Mouse (Mus musculus): Measurements from ENCODE around the gene Prox1. TPM values are rescaled to one million over a fixed set of nuclear protein-coding genes. Genes with fewer than 3 reads are reported as not detected.

The Prox1 gene
- 10.1 and 13.1 TPM in 2 replicates for polyA plus RNA-seq (2015; fragmentation: Nextera tagmentation; extraction: Ambion mirVana)

DNA sequence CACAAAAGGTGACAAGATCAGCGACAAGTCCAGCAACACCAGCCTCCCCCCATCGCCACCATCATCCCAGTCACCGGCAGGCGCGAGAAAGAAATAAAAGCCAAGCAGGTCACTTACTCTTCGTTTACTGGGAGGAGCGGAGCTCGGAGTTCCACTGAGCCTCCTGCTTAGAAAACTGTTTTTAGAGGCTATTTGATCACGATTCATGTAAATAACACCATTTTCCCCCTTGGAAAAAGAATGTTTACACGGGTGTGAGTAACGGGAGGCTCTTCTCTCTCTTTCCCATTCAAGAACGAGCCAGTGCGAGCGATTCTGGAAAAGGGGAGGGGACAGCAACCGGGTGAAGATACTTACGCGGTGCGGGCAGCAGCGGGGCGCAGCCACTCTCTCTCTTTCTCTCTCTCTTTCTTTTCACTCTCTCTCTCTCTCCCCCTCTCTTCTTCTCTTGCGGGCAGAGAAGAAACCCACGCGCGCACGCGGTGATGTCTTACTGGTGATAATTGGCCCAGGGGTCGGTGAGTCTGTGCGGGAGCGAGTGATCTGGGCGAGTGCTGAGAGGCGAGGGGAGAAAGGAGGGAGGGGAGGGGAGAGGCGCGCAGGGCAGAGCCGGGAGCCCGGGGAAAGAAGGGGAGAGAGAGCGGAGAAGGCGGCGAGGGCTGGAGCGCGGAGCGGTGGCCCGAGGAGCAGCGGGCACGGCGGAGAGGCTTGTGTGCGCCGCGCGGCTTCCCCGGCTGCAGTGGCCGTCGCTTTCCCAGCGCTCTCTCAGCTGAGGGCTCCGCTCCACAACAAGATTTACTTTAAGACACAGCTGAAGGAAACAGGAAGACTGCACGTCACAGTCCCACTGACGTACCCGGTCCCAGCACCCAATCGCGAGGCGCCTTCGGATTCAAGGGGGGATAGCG lies at the start of gene Prox1:
Prox1 (minus strand) TSS at position 804 of the 908 bp plus-strand sequence.
- H3K4me3 ChIP-seq = peak within 1 kb of the TSS; percentile 72
- peaks cover 52% of the 10 kb centered on the region for H3K4me1 ChIP-seq
- H3K4me2 ChIP-seq (replicated peaks) = peak within 1 kb of the TSS; percentile 85
- no peaks in the 10 kb centered on the region for H3K9me3 ChIP-seq
- peak; percentile 93 for ATAC-seq (replicated peaks)
- WGBS = under 1% methylated on average over 62 of the region's 62 CpGs
- no peaks in the 10 kb centered on the region for H3K36me3 ChIP-seq
- H3K27me3 ChIP-seq = peaks cover 15% of the 10 kb centered on the region
- peak within 1 kb of the TSS; percentile 47 for H3K9ac ChIP-seq (replicated peaks)
- H3K27ac ChIP-seq (replicated peaks) = peak within 1 kb of the TSS; percentile 89

- H3K4me3 ChIP-seq = no peak overlapping the region
- WGBS = 85% methylated on average over 15 of the region's 15 CpGs
- no peaks in the 10 kb centered on the region for H3K9me3 ChIP-seq
- ATAC-seq (replicated peaks) = no peak
- no peak overlapping the region for H3K27ac ChIP-seq (replicated peaks)
- peaks cover 8% of the 10 kb centered on the region for H3K27me3 ChIP-seq
- H3K4me2 ChIP-seq (replicated peaks) = no peak overlapping the region
- H3K4me1 ChIP-seq = no peaks in the 10 kb centered on the region
- H3K36me3 ChIP-seq = no peaks in the 10 kb centered on the region
- no peak overlapping the region for H3K9ac ChIP-seq (replicated peaks)
Measured at GRCm38 (mm10) chr1:190216621-190217020, 46.1 kb upstream of the Prox1 start.

GRCm38 (mm10) chr1:190214626-190215025 lies 44.1 kb upstream of the Prox1 start:
- Histone ChIP-seq H3K9me3 (no peaks in the 10 kb centered on the region), H3K27me3 (peaks cover 3% of the 10 kb centered on the region; the same call in 1 of the 2 replicates), H3K27ac (replicated peaks) (no peak overlapping the region), H3K9ac (replicated peaks) (no peak overlapping the region), H3K36me3 (no peaks in the 10 kb centered on the region), H3K4me2 (replicated peaks) (no peak overlapping the region), H3K4me1 (no peaks in the 10 kb centered on the region), H3K4me3 (no peak overlapping the region)
- ATAC-seq (replicated peaks) = no peak
- 65% methylated on average over 7 of the region's 7 CpGs for WGBS

- Histone ChIP-seq H3K4me1 (no peaks in the 10 kb centered on the region), H3K9me3 (no peaks in the 10 kb centered on the region), H3K36me3 (no peaks in the 10 kb centered on the region), H3K4me2 (replicated peaks) (no peak overlapping the region), H3K27me3 (peaks cover 6% of the 10 kb centered on the region; the same call in 1 of the 2 replicates), H3K27ac (replicated peaks) (no peak overlapping the region), H3K9ac (replicated peaks) (no peak overlapping the region), H3K4me3 (no peak overlapping the region)
- ATAC-seq (replicated peaks) = no peak
- WGBS = 76% methylated on average over 6 of the region's 6 CpGs
Measured at GRCm38 (mm10) chr1:190213175-190213574, 42.7 kb upstream of the Prox1 start.

DNA sequence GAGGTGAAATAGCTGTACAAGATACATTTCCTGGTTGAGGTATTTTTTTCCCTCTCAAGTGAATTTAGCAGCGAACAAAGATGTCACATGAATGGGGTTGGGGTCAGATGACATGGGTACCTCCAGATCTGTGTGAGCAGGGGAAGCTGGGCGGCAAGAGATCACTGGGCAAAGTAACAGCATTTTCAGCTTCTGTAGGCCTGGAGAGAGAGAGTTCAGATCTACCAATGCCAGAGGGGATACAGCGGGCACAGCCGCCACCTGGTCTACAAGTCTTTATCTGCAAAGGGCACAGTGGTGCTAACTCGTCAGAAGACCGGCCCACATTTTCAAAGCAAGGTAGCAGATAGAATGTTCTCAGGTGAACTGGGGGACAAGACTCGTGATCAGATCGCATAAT lies 36.7 kb upstream of the Prox1 start:
- Histone ChIP-seq H3K27me3 (peaks cover 11% of the 10 kb centered on the region; the same call in 1 of the 2 replicates), H3K4me2 (replicated peaks) (no peak overlapping the region), H3K4me3 (no peak overlapping the region), H3K4me1 (no peaks in the 10 kb centered on the region), H3K9ac (replicated peaks) (no peak overlapping the region), H3K27ac (replicated peaks) (no peak overlapping the region), H3K9me3 (no peaks in the 10 kb centered on the region), H3K36me3 (no peaks in the 10 kb centered on the region)
- WGBS = 94% methylated on average over 8 of the region's 8 CpGs
- no peak for ATAC-seq (replicated peaks)

DNA sequence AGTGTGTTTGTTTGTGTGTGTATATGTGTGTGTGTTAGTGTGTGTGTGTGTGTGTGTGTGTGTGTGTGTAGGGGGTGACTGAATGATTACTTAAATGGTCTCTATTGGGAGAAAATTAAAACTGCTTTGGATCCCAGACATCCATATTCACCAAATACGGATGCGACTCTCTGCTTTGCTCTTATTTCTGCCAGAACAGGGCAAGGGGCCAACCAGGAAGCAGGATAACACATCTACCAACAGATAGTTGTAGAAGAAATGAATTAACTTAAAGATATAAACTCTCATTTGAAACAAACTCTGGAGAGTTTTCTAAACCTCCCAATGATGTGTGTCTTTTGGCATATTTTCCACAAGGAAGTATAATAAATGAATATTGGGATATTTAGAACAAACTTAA lies 35.2 kb upstream of the Prox1 start:
- Histone ChIP-seq H3K4me3 (no peak overlapping the region), H3K36me3 (no peaks in the 10 kb centered on the region), H3K27me3 (peaks cover 11% of the 10 kb centered on the region; the same call in 1 of the 2 replicates), H3K27ac (replicated peaks) (no peak overlapping the region), H3K9ac (replicated peaks) (no peak overlapping the region), H3K9me3 (no peaks in the 10 kb centered on the region), H3K4me2 (replicated peaks) (no peak overlapping the region), H3K4me1 (no peaks in the 10 kb centered on the region)
- 76% methylated on average over 2 of the region's 2 CpGs for WGBS
- ATAC-seq (replicated peaks) = no peak

GRCm38 (mm10) chr1:190204378-190205070 lies 34.0 kb upstream of the Prox1 start:
- H3K4me2 ChIP-seq (replicated peaks) = no peak overlapping the region
- H3K9ac ChIP-seq (replicated peaks) = no peak overlapping the region
- ATAC-seq (replicated peaks) = no peak
- no peaks in the 10 kb centered on the region for H3K4me1 ChIP-seq
- H3K27me3 ChIP-seq = peaks cover 11% of the 10 kb centered on the region; the same call in 1 of the 2 replicates
- no peaks in the 10 kb centered on the region for H3K36me3 ChIP-seq
- H3K9me3 ChIP-seq = no peaks in the 10 kb centered on the region
- H3K4me3 ChIP-seq = no peak overlapping the region
- 79% methylated on average over 10 of the region's 10 CpGs for WGBS
- no peak overlapping the region for H3K27ac ChIP-seq (replicated peaks)

DNA sequence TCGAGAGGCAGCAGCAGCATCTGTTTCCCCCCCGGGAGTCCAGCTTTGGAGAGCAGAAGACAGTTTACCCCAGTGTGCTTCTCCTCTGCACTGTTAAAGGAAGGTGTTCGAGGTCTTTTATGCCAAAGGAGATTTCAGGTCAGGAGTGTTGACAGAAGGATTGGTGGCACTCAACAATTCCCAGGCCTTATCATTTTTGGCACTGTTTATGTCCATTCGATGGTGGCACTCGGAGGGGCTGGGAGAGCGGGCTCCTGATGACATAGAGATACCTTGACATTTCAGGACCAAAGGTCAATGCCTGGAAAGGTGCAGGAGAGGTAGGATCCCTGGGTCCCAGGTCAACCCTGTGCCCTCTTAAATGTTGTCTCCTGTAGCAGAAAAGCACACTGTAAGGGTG lies 31.2 kb upstream of the Prox1 start:
- Histone ChIP-seq H3K4me2 (replicated peaks) (no peak overlapping the region), H3K4me1 (no peaks in the 10 kb centered on the region), H3K27ac (replicated peaks) (no peak overlapping the region), H3K9me3 (no peaks in the 10 kb centered on the region), H3K9ac (replicated peaks) (no peak overlapping the region), H3K27me3 (peaks cover 5% of the 10 kb centered on the region; the same call in 1 of the 2 replicates), H3K4me3 (no peak overlapping the region), H3K36me3 (no peaks in the 10 kb centered on the region)
- no peak for ATAC-seq (replicated peaks)
- 90% methylated on average over 6 of the region's 6 CpGs for WGBS

DNA sequence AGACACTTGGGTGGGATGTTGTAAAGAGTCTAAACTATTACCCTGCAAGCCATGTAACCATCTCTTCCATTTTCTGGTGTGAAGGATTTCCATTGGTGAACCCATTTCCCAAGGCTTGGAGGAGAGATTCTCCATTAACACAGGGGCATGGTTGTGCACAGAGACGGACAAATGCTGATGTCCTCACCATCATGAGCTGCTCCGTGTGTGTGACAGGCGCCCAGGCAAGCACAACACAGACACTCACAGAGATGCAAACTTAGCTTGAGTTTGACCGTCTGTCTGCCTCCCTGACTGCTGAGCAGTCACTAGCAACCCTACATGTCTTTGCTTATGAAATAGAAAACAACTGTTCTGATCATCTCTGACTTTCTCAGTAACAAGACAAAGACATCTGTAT lies 30.5 kb upstream of the Prox1 start:
- no peak overlapping the region for H3K4me2 ChIP-seq (replicated peaks)
- no peaks in the 10 kb centered on the region for H3K4me1 ChIP-seq
- H3K9ac ChIP-seq (replicated peaks) = no peak overlapping the region
- no peaks in the 10 kb centered on the region for H3K9me3 ChIP-seq
- no peaks in the 10 kb centered on the region for H3K36me3 ChIP-seq
- H3K4me3 ChIP-seq = no peak overlapping the region
- H3K27ac ChIP-seq (replicated peaks) = no peak overlapping the region
- H3K27me3 ChIP-seq = no peaks in the 10 kb centered on the region
- no peak for ATAC-seq (replicated peaks)
- 92% methylated on average over 4 of the region's 4 CpGs for WGBS

GRCm38 (mm10) chr1:190198247-190198646 lies 27.7 kb upstream of the Prox1 start:
- 93% methylated on average over 2 of the region's 2 CpGs for WGBS
- Histone ChIP-seq H3K4me2 (replicated peaks) (no peak overlapping the region), H3K27ac (replicated peaks) (no peak overlapping the region), H3K9ac (replicated peaks) (no peak overlapping the region), H3K9me3 (no peaks in the 10 kb centered on the region), H3K4me1 (no peaks in the 10 kb centered on the region), H3K27me3 (peaks cover 1% of the 10 kb centered on the region), H3K4me3 (no peak overlapping the region), H3K36me3 (no peaks in the 10 kb centered on the region)
- ATAC-seq (replicated peaks) = no peak

DNA sequence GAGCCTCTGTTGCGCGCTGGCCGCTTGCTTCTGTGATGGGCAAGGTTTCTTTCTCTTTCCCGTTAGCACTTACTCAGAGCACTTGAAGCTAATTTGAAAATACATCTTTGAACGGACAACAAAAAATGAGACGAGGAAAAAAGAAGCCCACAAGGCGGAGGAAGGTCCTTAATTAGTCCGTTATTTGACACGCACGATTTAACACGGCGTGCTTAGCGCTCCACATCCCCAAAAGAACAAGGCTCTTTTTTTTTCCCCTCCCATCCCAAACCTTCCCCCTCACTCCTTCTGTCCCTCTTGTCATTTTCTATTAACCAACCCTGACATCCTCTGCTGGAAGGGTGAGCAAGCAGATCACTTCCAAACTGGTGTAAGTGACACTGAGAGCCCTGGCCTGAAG lies 21.5 kb upstream of the Prox1 start:
- Histone ChIP-seq H3K36me3 (no peaks in the 10 kb centered on the region), H3K4me1 (peaks cover 19% of the 10 kb centered on the region), H3K27ac (replicated peaks) (no peak overlapping the region), H3K4me2 (replicated peaks) (peak overlapping the region; percentile 2; the same call in 1 of the 2 replicates), H3K4me3 (no peak overlapping the region), H3K9me3 (no peaks in the 10 kb centered on the region), H3K9ac (replicated peaks) (no peak overlapping the region), H3K27me3 (peaks cover 26% of the 10 kb centered on the region)
- no peak for ATAC-seq (replicated peaks)
- 7% methylated on average over 13 of the region's 13 CpGs for WGBS

Measured in forebrain, embryonic 15.5 days (tissue).